In the genomic region with DNA sequence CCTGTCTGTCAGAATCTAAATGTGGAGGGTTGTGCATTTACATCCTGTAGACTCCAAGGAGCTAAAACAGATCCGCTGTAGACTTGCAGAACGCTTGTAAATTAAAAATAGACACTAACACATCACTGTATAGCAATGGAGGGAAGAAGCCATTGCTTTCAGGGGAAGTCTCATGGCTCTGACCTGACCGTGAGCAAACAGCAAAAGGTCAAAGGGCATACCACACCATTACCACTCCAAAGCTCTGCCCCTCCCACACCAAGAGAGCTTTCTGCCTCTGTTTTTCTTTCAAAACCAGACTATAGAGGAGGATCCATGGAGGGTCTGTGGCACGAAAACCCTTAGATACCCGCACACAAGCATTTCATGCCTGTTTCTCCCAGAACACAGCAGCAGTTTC, we compare ENCODE assay signal across 20 mouse cellular contexts. TPM values are rescaled to one million over a fixed set of nuclear protein-coding genes. Genes with fewer than 3 reads are reported as not detected.
DNase-seq lines count a peak whose midpoint lies in the region; ATAC-seq and TF ChIP-seq lines count a peak whose summit lies in the region.
"Had no signal": no experiment of that assay in that cellular context is flagged by ENCODE, and none has a peak within 500 bp of the region (broad histone marks: within the 10 kb centered on the region; RNA-seq: fewer than 3 reads in every experiment).

No protein-coding gene starts in this region.

- no peak for TF ChIP-seq POLR2A in liver, adult 2 months (IDR thresholded peaks at IDR 0.05; ENCODE audit: extremely low read depth, insufficient read depth, low read length)

- no peak overlapping the region for H3K27ac ChIP-seq in liver, adult 2 months (replicated peaks; ENCODE audit: insufficient read depth, low read depth, low read length)
- H3K27ac ChIP-seq in liver, postnatal 0 days (ENCODE audit: low read depth) = no peak overlapping the region
- H3K27ac ChIP-seq: embryonic facial prominence, embryonic 12.5 days; forebrain, embryonic 13.5 days; hindbrain, embryonic 15.5 days had no signal

- H3K36me3 ChIP-seq in liver, adult 2 months (ENCODE audit: control insufficient read depth, insufficient read depth, low read length) = no peaks in the 10 kb centered on the region
- no peaks in the 10 kb centered on the region for H3K36me3 ChIP-seq in liver, postnatal 0 days (replicated peaks; ENCODE audit: insufficient read depth, low read length)
- H3K36me3 ChIP-seq: embryonic facial prominence, embryonic 12.5 days; hindbrain, embryonic 15.5 days had no signal

- no peak overlapping the region for H3K4me2 ChIP-seq in liver, postnatal 0 days (ENCODE audit: low read depth, low read length)
- H3K4me2 ChIP-seq: embryonic facial prominence, embryonic 12.5 days; forebrain, embryonic 13.5 days; hindbrain, embryonic 15.5 days had no signal

- TF ChIP-seq CTCF in liver, adult 2 months (IDR thresholded peaks at IDR 0.05; ENCODE audit: low read depth, low read length) = no peak
- TF ChIP-seq CTCF in liver, postnatal 0 days (IDR thresholded peaks at IDR 0.05; ENCODE audit: low read depth) = no peak

- H3K4me3 ChIP-seq in liver, adult 2 months (ENCODE audit: insufficient read depth, low read depth, low read length) = no peak overlapping the region
- no peak overlapping the region for H3K4me3 ChIP-seq in liver, postnatal 0 days (ENCODE audit: low read depth, low read length)
- H3K4me3 ChIP-seq: embryonic facial prominence, embryonic 12.5 days; forebrain, embryonic 13.5 days; hindbrain, embryonic 15.5 days had no signal

- ATAC-seq in liver, postnatal 0 days = no peak
- ATAC-seq: forebrain, embryonic 13.5 days; forebrain, postnatal 0 days; intestine, embryonic 16.5 days had no signal

- H3K4me1 ChIP-seq in liver, adult 2 months (ENCODE audit: control insufficient read depth, insufficient read depth, low read length) = peaks cover 3% of the 10 kb centered on the region; the same call in 1 of the 2 replicates
- H3K4me1 ChIP-seq in liver, postnatal 0 days (ENCODE audit: insufficient read depth) = peaks cover 3% of the 10 kb centered on the region; the same call in 1 of the 2 replicates
- H3K4me1 ChIP-seq: forebrain, embryonic 13.5 days had no signal

- DNase-seq in liver, adult 2 months (ENCODE audit: extremely low read depth, low read depth, low spot score) = peak; percentile 16
- DNase-seq in liver, postnatal 0 days = no peak
- DNase-seq in brain, adult 2 months (ENCODE audit: low read depth, low spot score) = peak; percentile 39
- DNase-seq in embryo, embryonic 11 days = peak; percentile 23
- DNase-seq in left cerebral cortex, adult 8-10 months (ENCODE audit: low spot score in 2 of 2) = no peak
- no peak for DNase-seq in ovary, postnatal 36 days (ENCODE audit: low spot score)
- DNase-seq in retina, embryonic 14.5 days (ENCODE audit: low spot score) = no peak
- DNase-seq: adrenal gland, postnatal 10 days; cerebellum, adult 11-12 months; cerebellum, adult 9-10 months; cerebellum, postnatal 25 days; forebrain, postnatal 0 days; gastrocnemius, postnatal 36 days; heart, adult 11 months; heart, postnatal 10 days had no signal

- no peak overlapping the region for H3K9ac ChIP-seq in liver, adult 2 months (ENCODE audit: low read depth, low read length)
- no peak overlapping the region for H3K9ac ChIP-seq in liver, postnatal 0 days (replicated peaks)
- H3K9ac ChIP-seq: embryonic facial prominence, embryonic 12.5 days; forebrain, embryonic 13.5 days; forebrain, postnatal 0 days; hindbrain, embryonic 15.5 days had no signal

- no peak for TF ChIP-seq EP300 in liver, postnatal 0 days (IDR thresholded peaks at IDR 0.05; ENCODE audit: low read depth)

- H3K79me2 ChIP-seq in liver, adult 2 months (ENCODE audit: control insufficient read depth, insufficient read depth, low read length) = no peaks in the 10 kb centered on the region

- 71% methylated on average over 5 of the region's 5 CpGs for WGBS in liver, adult 2 months
- WGBS in liver, postnatal 0 days (ENCODE audit: insufficient replicate concordance) = 62% methylated on average over 5 of the region's 5 CpGs

- no peaks in the 10 kb centered on the region for H3K9me3 ChIP-seq in liver, postnatal 0 days (ENCODE audit: low read length)
- H3K9me3 ChIP-seq: embryonic facial prominence, embryonic 12.5 days; forebrain, embryonic 13.5 days; hindbrain, embryonic 15.5 days had no signal

- no peaks in the 10 kb centered on the region for H3K27me3 ChIP-seq in liver, adult 2 months (ENCODE audit: control insufficient read depth, insufficient read depth, low read length)
- H3K27me3 ChIP-seq in liver, postnatal 0 days (ENCODE audit: insufficient read depth, low read length) = no peaks in the 10 kb centered on the region
- H3K27me3 ChIP-seq: embryonic facial prominence, embryonic 12.5 days; forebrain, embryonic 13.5 days; hindbrain, embryonic 15.5 days had no signal

RNA-seq across cellular contexts. Expression of gene Sspn, which starts 41.9 kb away (rescaled TPM):
- total RNA-seq in liver, adult 2 months (2014; rRNA removed) = 0.81 and 0.83 TPM in 2 replicates
- 0.34 and 0.36 TPM in 2 replicates for polyA plus RNA-seq in liver, adult 2 months (2012; rRNA removed)
- 0.51 and 0.60 TPM in 2 replicates for polyA plus RNA-seq in liver, postnatal 0 days (2015; fragmentation: Nextera tagmentation; extraction: Ambion mirVana)
- total RNA-seq in left cerebral cortex, adult 8-10 months (2022) = 1 to 10 TPM; 6.2 to 7.2 (median 6.6) TPM
- total RNA-seq: MEL had no signal

Comparison
In these comparisons a context has a peak if more than half of its experiments do, and no peak if none do; other contexts are left out.
1. DNase-seq: peak in liver, adult 2 months (single experiment), brain, adult 2 months (single experiment) and embryo, embryonic 11 days (single experiment); none in liver, postnatal 0 days (single experiment), left cerebral cortex, adult 8-10 months (0 of 2), ovary, postnatal 36 days (single experiment) and retina, embryonic 14.5 days (single experiment).